Mouse (Mus musculus): ENCODE measurements around the gene Ina.

DNA sequence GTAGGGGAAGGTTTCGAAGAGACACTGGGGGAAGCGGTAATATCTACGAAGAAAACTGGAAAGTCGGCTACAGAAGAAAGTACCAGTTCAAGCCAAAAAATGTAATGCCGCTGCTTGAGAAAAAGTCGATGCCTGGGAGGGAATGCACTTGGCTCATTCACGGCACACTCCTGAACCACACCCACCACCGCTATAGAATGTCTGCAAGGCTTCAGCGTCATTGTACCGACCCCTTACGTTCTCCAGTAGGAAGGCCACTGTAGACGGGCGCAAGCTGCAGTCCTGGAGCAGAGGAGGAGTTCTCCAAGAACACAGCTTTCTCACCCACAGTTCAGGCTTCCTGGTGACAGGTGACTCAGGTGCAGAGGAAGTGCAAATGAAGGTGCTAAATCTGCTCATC, 9.0 kb downstream of the Ina start:
- TF ChIP-seq CTCF (IDR thresholded peaks at IDR 0.05; ENCODE audit: control insufficient read depth, insufficient read depth, low read length) (no peak), POLR2A (IDR thresholded peaks at IDR 0.05; ENCODE audit: borderline replicate concordance, control insufficient read depth, low read depth, low read length) (no peak)

Data from bone marrow, adult 2 months (tissue).